Mouse (Mus musculus) hematopoietic multipotent progenitor cell, adult 10-12 weeks (in vitro differentiated cells): ENCODE results near the gene Tbk1. TPM values are rescaled to one million over a fixed set of nuclear protein-coding genes. Genes with fewer than 3 reads are reported as not detected.

Source experiments
- polyA plus RNA-seq: library from polyadenylated mRNA; stranded (reverse); fragments of >175 nt; gene quantifications from 2 replicates; pipeline ENCODE4 v1.2.3, GENCODE M21; 2012; ENCODE audit warnings: low replicate concordance

Gene Tbk1
- polyA plus RNA-seq = 4.5 and 10.8 TPM in 2 replicates

DNA sequence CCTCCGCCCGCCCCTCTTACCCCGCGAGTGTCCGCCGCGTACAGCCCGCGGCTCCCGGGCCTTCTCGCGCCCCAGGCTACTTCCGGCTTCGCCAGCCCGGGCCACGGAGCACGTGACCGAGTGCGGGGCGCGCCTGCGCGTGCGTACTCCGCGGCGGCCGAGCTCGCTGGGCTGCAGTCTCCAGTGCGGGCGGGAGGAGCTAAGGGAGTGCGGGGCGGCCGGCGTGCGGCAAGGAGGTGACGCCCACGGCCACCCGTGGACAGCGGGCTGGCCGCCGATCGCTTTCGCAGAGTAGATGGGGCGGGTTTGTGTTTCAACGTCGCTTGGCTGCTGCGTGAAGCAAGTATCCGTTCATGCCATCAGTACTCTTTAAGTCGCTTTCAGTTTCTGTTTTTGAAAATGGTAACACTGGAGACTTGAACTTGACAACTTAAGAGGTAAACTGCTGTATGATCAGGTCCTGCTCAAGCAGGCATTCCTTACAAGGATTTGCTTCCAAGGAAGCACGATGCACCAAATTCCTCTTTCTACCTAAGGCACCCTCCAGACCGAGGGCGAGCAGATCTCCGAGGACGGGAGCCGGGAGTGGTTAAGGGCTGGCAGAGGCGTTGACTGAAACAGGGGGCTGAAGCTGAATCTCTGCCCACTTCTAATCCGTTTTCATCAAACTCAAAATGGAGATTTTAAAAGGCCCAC lies at the start of gene Tbk1:
Gene Tbk1, minus strand, starts transcription at position 113 of the 696 bp plus-strand sequence.

DNA sequence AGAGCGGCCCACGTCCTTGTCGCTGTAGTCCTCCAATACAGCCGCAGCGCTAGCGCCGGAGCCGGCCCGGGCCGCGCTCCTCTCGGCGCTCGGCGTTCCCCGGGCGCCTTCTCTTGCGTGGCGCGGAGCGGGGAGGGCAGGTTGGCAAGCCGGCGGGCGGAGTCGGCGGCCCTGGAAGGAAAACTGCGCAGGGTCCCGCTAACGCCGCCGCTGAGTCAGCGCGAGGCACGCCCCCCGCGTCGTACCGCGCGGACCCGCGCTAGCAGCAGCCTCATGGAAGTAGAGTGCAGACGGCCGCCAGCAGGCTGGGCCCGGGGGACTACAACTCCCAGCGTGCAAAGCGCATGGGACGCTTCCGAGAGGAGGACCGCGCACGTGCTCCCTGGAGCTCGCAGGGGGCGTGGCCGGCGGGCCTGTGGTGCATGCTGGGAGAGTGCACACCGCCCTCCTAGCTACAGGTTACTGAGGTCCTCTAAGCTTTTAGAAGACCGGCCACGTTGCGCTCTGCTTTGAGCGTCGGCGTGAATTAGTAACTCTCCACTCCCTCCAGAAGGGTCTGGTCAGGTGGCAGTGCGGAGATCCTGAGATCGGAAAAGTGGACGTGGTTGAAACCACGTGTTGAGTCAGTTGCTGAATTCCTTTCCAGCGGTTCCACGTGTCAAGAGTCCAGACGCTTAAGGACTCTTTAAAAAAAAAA lies 39.7 kb upstream of the Tbk1 start, which contains the start of gene Xpot:
Gene Xpot, minus strand, starts transcription at position 147 of the 697 bp plus-strand sequence.

Other genes starting within 250 kb of the Tbk1 start
- gene Tbc1d30, start 235.5 kb downstream of the Tbk1 start, polyA plus RNA-seq = 1.4 and 1.7 TPM in 2 replicates
- 82.7 and 275 TPM in 2 replicates for gene Gns, start 221.7 kb downstream of the Tbk1 start, polyA plus RNA-seq
- gene Rassf3, start 110.4 kb downstream of the Tbk1 start, polyA plus RNA-seq = 22.0 and 42.9 TPM in 2 replicates
- gene Xpot, start 39.5 kb upstream of the Tbk1 start, polyA plus RNA-seq = 3.6 and 26.0 TPM in 2 replicates
- 0.03 TPM in 1 of 2 replicates, not detected in the other for gene D930020B18Rik, start 54.8 kb upstream of the Tbk1 start, polyA plus RNA-seq
- 8.7 and 11.7 TPM in 2 replicates for gene BC048403, start 153.2 kb upstream of the Tbk1 start, polyA plus RNA-seq